Mouse (Mus musculus): ENCODE data around the gene Cep57l1. TPM values are rescaled to one million over a fixed set of nuclear protein-coding genes. Genes with fewer than 3 reads are reported as not detected.

The Cep57l1 gene
- polyA plus RNA-seq (2012; rRNA removed) = 1.6 and 1.9 TPM in 2 replicates

GRCm38 (mm10) chr10:41809771-41810563 lies at the start of gene Cep57l1, which contains the start of gene Sesn1:
Gene Cep57l1, minus strand, starts transcription at chr10:41809871.
Gene Sesn1, plus strand, starts transcription at chr10:41809935.
- peak; percentile 97 for DNase-seq
- TF ChIP-seq CTCF (conservative IDR thresholded peaks at IDR 0.05; ENCODE audit: insufficient read depth, insufficient read length, low read depth, low read length) (no peak), POLR2A (IDR thresholded peaks at IDR 0.05; ENCODE audit: low read depth, low read length) (peak; percentile 19)
- Histone ChIP-seq H3K27me3 (replicated peaks; ENCODE audit: control insufficient read depth, insufficient read depth, low read length) (no peaks in the 10 kb centered on the region), H3K4me3 (ENCODE audit: insufficient read depth, low read depth, low read length) (peak within 1 kb of the TSS; percentile 87), H3K36me3 (ENCODE audit: control insufficient read depth, insufficient read depth, low read length) (no peaks in the 10 kb centered on the region), H3K4me1 (ENCODE audit: control insufficient read depth, insufficient read depth, low read length) (no peaks in the 10 kb centered on the region; the same call in 1 of the 2 replicates), H3K27ac (ENCODE audit: insufficient read depth, low read depth, low read length) (peak within 1 kb of the TSS; percentile 97)
- WGBS = under 1% methylated on average over 69 of the region's 69 CpGs

GRCm38 (mm10) chr10:41848721-41849120 lies 39.0 kb upstream of the Cep57l1 start:
- 95% methylated on average over 2 of the region's 2 CpGs for WGBS
- no peak for DNase-seq
- no peaks in the 10 kb centered on the region for H3K4me1 ChIP-seq (ENCODE audit: control insufficient read depth, insufficient read depth, low read length)
- TF ChIP-seq POLR2A (IDR thresholded peaks at IDR 0.05; ENCODE audit: low read depth, low read length) (no peak), CTCF (conservative IDR thresholded peaks at IDR 0.05; ENCODE audit: insufficient read depth, insufficient read length, low read depth, low read length) (no peak)
- no peak overlapping the region for H3K4me3 ChIP-seq (ENCODE audit: insufficient read depth, low read depth, low read length)
- no peaks in the 10 kb centered on the region for H3K36me3 ChIP-seq (ENCODE audit: control insufficient read depth, insufficient read depth, low read length)
- no peak overlapping the region for H3K27ac ChIP-seq (ENCODE audit: insufficient read depth, low read depth, low read length)
- H3K27me3 ChIP-seq (replicated peaks; ENCODE audit: control insufficient read depth, insufficient read depth, low read length) = no peaks in the 10 kb centered on the region

- no peak for DNase-seq
- TF ChIP-seq CTCF (conservative IDR thresholded peaks at IDR 0.05; ENCODE audit: insufficient read depth, insufficient read length, low read depth, low read length) (no peak), POLR2A (IDR thresholded peaks at IDR 0.05; ENCODE audit: low read depth, low read length) (no peak)
- 90% methylated on average over 8 of the region's 8 CpGs for WGBS
Observed at GRCm38 (mm10) chr10:41847737-41848136, 38.1 kb upstream of the Cep57l1 start.

GRCm38 (mm10) chr10:41838911-41839310 lies 29.2 kb upstream of the Cep57l1 start:
- no peaks in the 10 kb centered on the region for H3K4me1 ChIP-seq (ENCODE audit: control insufficient read depth, insufficient read depth, low read length)
- TF ChIP-seq CTCF (conservative IDR thresholded peaks at IDR 0.05; ENCODE audit: insufficient read depth, insufficient read length, low read depth, low read length) (no peak), POLR2A (IDR thresholded peaks at IDR 0.05; ENCODE audit: low read depth, low read length) (no peak)
- whole genome bisulfite sequencing = 90% methylated on average over 4 of the region's 4 CpGs

More at GRCm38 (mm10) chr10:41847737-41848136, 38.1 kb upstream of the Cep57l1 start:
- Histone ChIP-seq H3K27ac (ENCODE audit: insufficient read depth, low read depth, low read length) (no peak overlapping the region), H3K27me3 (replicated peaks; ENCODE audit: control insufficient read depth, insufficient read depth, low read length) (no peaks in the 10 kb centered on the region), H3K4me1 (ENCODE audit: control insufficient read depth, insufficient read depth, low read length) (no peaks in the 10 kb centered on the region), H3K36me3 (ENCODE audit: control insufficient read depth, insufficient read depth, low read length) (no peaks in the 10 kb centered on the region), H3K4me3 (ENCODE audit: insufficient read depth, low read depth, low read length) (no peak overlapping the region)

GRCm38 (mm10) chr10:41834131-41834530 lies 24.5 kb upstream of the Cep57l1 start:
- WGBS = 84% methylated on average over 2 of the region's 2 CpGs
- H3K4me3 ChIP-seq (ENCODE audit: insufficient read depth, low read depth, low read length) = no peak overlapping the region
- H3K36me3 ChIP-seq (ENCODE audit: control insufficient read depth, insufficient read depth, low read length) = no peaks in the 10 kb centered on the region
- no peak for DNase-seq
- no peaks in the 10 kb centered on the region for H3K4me1 ChIP-seq (ENCODE audit: control insufficient read depth, insufficient read depth, low read length)
- H3K27me3 ChIP-seq (replicated peaks; ENCODE audit: control insufficient read depth, insufficient read depth, low read length) = no peaks in the 10 kb centered on the region
- H3K27ac ChIP-seq (ENCODE audit: insufficient read depth, low read depth, low read length) = no peak overlapping the region
- no peak for TF ChIP-seq POLR2A (IDR thresholded peaks at IDR 0.05; ENCODE audit: low read depth, low read length)
- no peak for TF ChIP-seq CTCF (conservative IDR thresholded peaks at IDR 0.05; ENCODE audit: insufficient read depth, insufficient read length, low read depth, low read length)

More at GRCm38 (mm10) chr10:41838911-41839310, 29.2 kb upstream of the Cep57l1 start:
- Histone ChIP-seq H3K36me3 (ENCODE audit: control insufficient read depth, insufficient read depth, low read length) (no peaks in the 10 kb centered on the region), H3K4me3 (ENCODE audit: insufficient read depth, low read depth, low read length) (no peak overlapping the region), H3K27ac (ENCODE audit: insufficient read depth, low read depth, low read length) (no peak overlapping the region), H3K27me3 (replicated peaks; ENCODE audit: control insufficient read depth, insufficient read depth, low read length) (no peaks in the 10 kb centered on the region)
- no peak for DNase-seq

- H3K27ac ChIP-seq (ENCODE audit: insufficient read depth, low read depth, low read length) = no peak overlapping the region
- 74% methylated on average over 6 of the region's 6 CpGs for WGBS
Observed at GRCm38 (mm10) chr10:41832191-41832590, 22.5 kb upstream of the Cep57l1 start.

GRCm38 (mm10) chr10:41830851-41831522 lies 21.3 kb upstream of the Cep57l1 start:
- Histone ChIP-seq H3K36me3 (ENCODE audit: control insufficient read depth, insufficient read depth, low read length) (no peaks in the 10 kb centered on the region), H3K27me3 (replicated peaks; ENCODE audit: control insufficient read depth, insufficient read depth, low read length) (no peaks in the 10 kb centered on the region), H3K4me1 (ENCODE audit: control insufficient read depth, insufficient read depth, low read length) (no peaks in the 10 kb centered on the region), H3K27ac (ENCODE audit: insufficient read depth, low read depth, low read length) (no peak overlapping the region), H3K4me3 (ENCODE audit: insufficient read depth, low read depth, low read length) (no peak overlapping the region)
- WGBS = 52% methylated on average over 9 of the region's 9 CpGs
- DNase-seq = peak; percentile 76
- TF ChIP-seq CTCF (conservative IDR thresholded peaks at IDR 0.05; ENCODE audit: insufficient read depth, insufficient read length, low read depth, low read length) = peak; percentile 72
- TF ChIP-seq POLR2A (IDR thresholded peaks at IDR 0.05; ENCODE audit: low read depth, low read length) = no peak

More at GRCm38 (mm10) chr10:41832191-41832590, 22.5 kb upstream of the Cep57l1 start:
- TF ChIP-seq POLR2A (IDR thresholded peaks at IDR 0.05; ENCODE audit: low read depth, low read length) = no peak
- no peak for TF ChIP-seq CTCF (conservative IDR thresholded peaks at IDR 0.05; ENCODE audit: insufficient read depth, insufficient read length, low read depth, low read length)
- H3K27me3 ChIP-seq (replicated peaks; ENCODE audit: control insufficient read depth, insufficient read depth, low read length) = no peaks in the 10 kb centered on the region
- no peak overlapping the region for H3K4me3 ChIP-seq (ENCODE audit: insufficient read depth, low read depth, low read length)
- no peak for DNase-seq
- H3K36me3 ChIP-seq (ENCODE audit: control insufficient read depth, insufficient read depth, low read length) = no peaks in the 10 kb centered on the region
- no peaks in the 10 kb centered on the region for H3K4me1 ChIP-seq (ENCODE audit: control insufficient read depth, insufficient read depth, low read length)

All from kidney, adult 2 months (tissue).